Mouse (Mus musculus) forebrain, embryonic 16.5 days (tissue): ENCODE measurements around the gene Fbxw8. TPM values are rescaled to one million over a fixed set of nuclear protein-coding genes. Genes with fewer than 3 reads are reported as not detected.

Experiments
- ATAC-seq: fragments of 200-750 bp; cut with Nextera tagmentation; 2 replicates; pipeline ENCODE4 v1.8.0; 2017; ENCODE audit warnings: mild to moderate bottlenecking, moderate library complexity
- H3K27ac ChIP-seq: fragments of 300-500 bp; sonication (generic); 2 replicates; pipeline ENCODE4 v1.5.1; 2014; ENCODE audit warnings: low read length, control low read depth
- H3K27me3 ChIP-seq: fragments of 300-500 bp; sonication (generic); replicated peaks from 2 replicates; pipeline ENCODE4 v1.6.1; 2014; ENCODE audit warnings: low read length; ENCODE audit not compliant: control insufficient read depth, insufficient read depth
- H3K36me3 ChIP-seq: fragments of 300-500 bp; sonication (generic); 2 replicates; pipeline ENCODE4 v1.6.1; 2014; ENCODE audit not compliant: control insufficient read depth, insufficient read depth
- H3K4me1 ChIP-seq: fragments of 300-500 bp; sonication (generic); replicated peaks from 2 replicates; pipeline ENCODE4 v1.6.1; 2014; ENCODE audit warnings: low read length; ENCODE audit not compliant: control insufficient read depth, insufficient read depth
- H3K4me2 ChIP-seq: fragments of 300-500 bp; sonication (generic); 2 replicates; pipeline ENCODE4 v1.6.1; 2014; ENCODE audit warnings: mild to moderate bottlenecking, low read length, control low read depth
- H3K4me3 ChIP-seq: fragments of 300-500 bp; sonication (generic); replicated peaks from 2 replicates; pipeline ENCODE4 v1.5.1; 2014; ENCODE audit warnings: mild to moderate bottlenecking, low read length, control low read depth
- H3K9ac ChIP-seq: fragments of 300-500 bp; sonication (generic); replicated peaks from 2 replicates; pipeline ENCODE4 v1.6.1; 2014; ENCODE audit warnings: low read depth, low read length, control low read depth
- H3K9me3 ChIP-seq: fragments of 300-500 bp; sonication (generic); 2 replicates; pipeline ENCODE4 v1.6.1; 2016; ENCODE audit warnings: low read length; ENCODE audit not compliant: control insufficient read depth
- WGBS: fragments of 180-500 bp; shearing (Covaris S2); extraction: QIAGEN DNeasy Blood & Tissue Kit; methylation state at CpG from one replicate; pipeline ENCODE4 v1.1.7; 2014; 5-methylcytosine and 5-hydroxymethylcytosine counted together
- polyA plus RNA-seq: library from polyadenylated mRNA; unstranded; fragments of >200 nt; fragmentation: Nextera tagmentation; extraction: Ambion mirVana; gene quantifications from 2 replicates; pipeline ENCODE4 v1.2.1, GENCODE M21; 2015

Fbxw8 gene
- polyA plus RNA-seq, 1 experiment from 2014 or later: 21.5 TPM

- Histone ChIP-seq H3K9ac (no peak overlapping the region), H3K4me2 (no peak overlapping the region), H3K36me3 (peaks cover 2% of the 10 kb centered on the region; the same call in 1 of the 2 replicates), H3K27me3 (no peaks in the 10 kb centered on the region), H3K9me3 (no peaks in the 10 kb centered on the region), H3K4me3 (no peak overlapping the region), H3K27ac (no peak overlapping the region), H3K4me1 (peaks cover 13% of the 10 kb centered on the region)
- WGBS: 36% methylated on average over 10 of the region's 10 CpGs
- ATAC-seq: no peak
Measured at GRCm38 (mm10) chr5:118123096-118123495, 32.2 kb downstream of the Fbxw8 start.

DNA sequence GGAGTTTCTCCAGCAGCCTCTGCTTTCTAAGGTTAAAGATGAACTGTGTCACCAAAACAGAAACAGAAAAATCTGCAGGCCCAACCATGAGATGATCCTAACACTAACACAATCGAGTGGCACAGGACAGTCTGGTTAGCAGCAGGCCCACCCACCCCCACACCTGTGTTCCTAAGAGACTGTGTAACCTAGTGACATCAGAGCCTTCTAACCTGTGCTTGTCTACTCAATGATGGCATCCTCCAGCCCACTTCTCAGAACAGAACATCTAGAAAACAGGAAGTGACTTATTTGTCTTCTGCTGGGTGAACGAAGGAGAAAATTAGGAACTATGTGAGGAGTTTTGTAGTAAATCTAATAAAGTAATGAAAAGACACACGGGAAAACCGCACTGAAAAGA lies 33.3 kb downstream of the Fbxw8 start:
- 94% methylated on average over 4 of the region's 4 CpGs for WGBS
- H3K4me1 ChIP-seq: peaks cover 10% of the 10 kb centered on the region
- no peaks in the 10 kb centered on the region for H3K27me3 ChIP-seq
- no peak overlapping the region for H3K9ac ChIP-seq
- no peak overlapping the region for H3K4me3 ChIP-seq
- no peak for ATAC-seq
- no peaks in the 10 kb centered on the region for H3K36me3 ChIP-seq
- no peak overlapping the region for H3K4me2 ChIP-seq
- no peak overlapping the region for H3K27ac ChIP-seq
- H3K9me3 ChIP-seq: no peaks in the 10 kb centered on the region

DNA sequence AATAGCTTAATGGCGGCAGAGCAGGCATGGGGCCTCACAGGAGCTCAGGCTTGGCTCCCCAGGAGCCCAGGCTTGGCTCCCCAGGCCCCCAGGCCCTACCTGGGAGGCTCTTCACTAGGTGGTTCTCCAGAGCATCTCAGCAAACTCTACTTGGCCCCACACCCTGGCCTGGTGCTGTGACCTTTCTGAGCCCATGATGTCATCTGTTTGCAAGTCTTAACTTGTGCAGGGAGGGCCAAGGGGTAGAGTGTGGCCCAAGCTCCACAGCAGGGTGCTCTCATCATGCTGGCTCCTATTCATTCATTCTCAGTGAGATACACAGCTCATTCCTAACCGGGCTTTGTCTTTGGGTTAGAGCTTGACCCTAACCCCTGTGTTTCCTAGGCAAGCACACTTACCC lies 34.6 kb downstream of the Fbxw8 start:
- 12% methylated on average over 2 of the region's 2 CpGs for WGBS
- H3K27ac ChIP-seq: no peak overlapping the region

DNA sequence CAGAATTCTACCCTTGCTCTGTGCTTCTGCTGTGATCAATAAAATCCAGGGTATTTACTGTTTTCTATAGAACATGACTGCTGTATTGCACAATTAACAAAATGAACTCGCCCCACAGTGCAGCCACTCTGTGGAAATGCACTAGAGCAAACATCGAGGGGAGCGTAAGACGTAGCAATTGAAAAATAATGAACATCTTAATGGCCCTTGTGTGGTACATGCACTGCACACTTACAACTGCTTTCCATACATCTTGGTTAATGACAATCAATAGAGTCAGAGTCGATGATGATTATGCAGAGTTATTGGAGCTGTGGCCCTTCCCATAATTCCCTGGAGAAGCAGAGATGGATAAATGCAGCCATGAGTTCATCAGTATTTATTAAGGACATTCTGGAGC lies 36.3 kb downstream of the Fbxw8 start:
- H3K27ac ChIP-seq: no peak overlapping the region
- no peak for ATAC-seq
- no peaks in the 10 kb centered on the region for H3K27me3 ChIP-seq
- H3K36me3 ChIP-seq: no peaks in the 10 kb centered on the region
- H3K9ac ChIP-seq: no peak overlapping the region
- H3K4me1 ChIP-seq: peaks cover 21% of the 10 kb centered on the region
- 74% methylated on average over 5 of the region's 5 CpGs for WGBS
- no peak overlapping the region for H3K4me2 ChIP-seq
- no peak overlapping the region for H3K4me3 ChIP-seq
- H3K9me3 ChIP-seq: no peaks in the 10 kb centered on the region

More for the DNA sequence above, 34.6 kb downstream of the Fbxw8 start:
- H3K27me3 ChIP-seq: no peaks in the 10 kb centered on the region
- ATAC-seq: no peak
- peaks cover 17% of the 10 kb centered on the region for H3K4me1 ChIP-seq
- H3K9ac ChIP-seq: no peak overlapping the region
- no peak overlapping the region for H3K4me3 ChIP-seq
- H3K36me3 ChIP-seq: no peaks in the 10 kb centered on the region
- H3K9me3 ChIP-seq: no peaks in the 10 kb centered on the region
- H3K4me2 ChIP-seq: no peak overlapping the region

- Histone ChIP-seq H3K36me3 (no peaks in the 10 kb centered on the region), H3K9ac (no peak overlapping the region), H3K4me1 (peaks cover 18% of the 10 kb centered on the region), H3K9me3 (no peaks in the 10 kb centered on the region), H3K27ac (no peak overlapping the region), H3K4me2 (no peak overlapping the region), H3K27me3 (no peaks in the 10 kb centered on the region), H3K4me3 (no peak overlapping the region)
- 86% methylated on average over 3 of the region's 3 CpGs for WGBS
- ATAC-seq: no peak
Measured at GRCm38 (mm10) chr5:118118351-118118750, 36.9 kb downstream of the Fbxw8 start.

GRCm38 (mm10) chr5:118113617-118114016 lies 41.6 kb downstream of the Fbxw8 start:
- H3K27me3 ChIP-seq: no peaks in the 10 kb centered on the region
- H3K36me3 ChIP-seq: peaks cover 3% of the 10 kb centered on the region
- no peak overlapping the region for H3K27ac ChIP-seq
- 32% methylated on average over 13 of the region's 13 CpGs for WGBS
- ATAC-seq: peak; percentile 37
- H3K4me2 ChIP-seq: no peak overlapping the region
- no peak overlapping the region for H3K9ac ChIP-seq
- H3K9me3 ChIP-seq: no peaks in the 10 kb centered on the region
- peaks cover 28% of the 10 kb centered on the region for H3K4me1 ChIP-seq
- no peak overlapping the region for H3K4me3 ChIP-seq

GRCm38 (mm10) chr5:118113043-118113442 lies 42.2 kb downstream of the Fbxw8 start:
- Histone ChIP-seq H3K27me3 (no peaks in the 10 kb centered on the region), H3K9me3 (no peaks in the 10 kb centered on the region), H3K4me3 (no peak overlapping the region), H3K4me2 (no peak overlapping the region), H3K9ac (no peak overlapping the region), H3K27ac (peak overlapping the region; percentile 35), H3K4me1 (peaks cover 34% of the 10 kb centered on the region), H3K36me3 (peaks cover 3% of the 10 kb centered on the region)
- 67% methylated on average over 7 of the region's 7 CpGs for WGBS
- ATAC-seq: no peak

DNA sequence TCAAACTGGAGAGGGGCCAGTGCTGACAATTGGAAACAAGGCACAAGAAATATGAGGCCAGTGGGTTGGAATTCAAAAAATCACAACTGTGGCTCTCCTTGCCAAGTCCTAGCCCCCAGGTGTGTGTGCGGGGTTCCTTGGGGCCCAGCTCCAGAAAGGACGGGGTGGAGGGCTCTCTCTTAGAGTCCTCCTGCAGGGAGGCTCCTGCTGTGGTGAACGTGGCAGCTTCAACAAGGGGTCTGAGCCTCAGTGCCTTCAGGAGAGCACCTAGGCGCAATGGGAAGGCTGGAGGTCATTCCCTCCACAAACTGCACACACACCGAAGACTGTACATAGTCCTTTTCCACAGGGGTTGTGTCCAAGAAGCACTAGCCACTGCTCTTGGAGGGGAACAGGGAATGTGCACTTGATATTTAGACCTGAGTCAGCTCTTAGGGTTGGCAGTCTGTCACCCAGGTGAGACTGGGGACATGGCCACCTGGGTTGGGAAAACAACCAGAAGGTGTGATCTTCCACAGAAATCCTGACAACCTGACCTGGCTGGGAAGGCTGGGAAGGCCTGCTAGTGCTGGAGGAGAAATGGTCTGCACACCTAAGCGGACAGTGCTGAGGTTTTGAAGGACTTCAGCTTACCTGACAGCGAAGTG lies 46.3 kb downstream of the Fbxw8 start:
- Histone ChIP-seq H3K9me3 (no peaks in the 10 kb centered on the region), H3K4me2 (peak overlapping the region; percentile 25), H3K27ac (peak overlapping the region; percentile 69), H3K9ac (peak overlapping the region; percentile 12; the same call in 1 of the 2 replicates), H3K36me3 (peaks cover 3% of the 10 kb centered on the region), H3K27me3 (no peaks in the 10 kb centered on the region), H3K4me3 (no peak overlapping the region), H3K4me1 (peaks cover 43% of the 10 kb centered on the region)
- peak; percentile 21; the same call in 1 of the 2 replicates for ATAC-seq
- 71% methylated on average over 7 of the region's 7 CpGs for WGBS

- no peaks in the 10 kb centered on the region for H3K27me3 ChIP-seq
- WGBS: 46% methylated on average over 17 of the region's 17 CpGs
- peaks cover 3% of the 10 kb centered on the region for H3K36me3 ChIP-seq
Measured at GRCm38 (mm10) chr5:118108124-118108793, 47.0 kb downstream of the Fbxw8 start.

More at GRCm38 (mm10) chr5:118108124-118108793, 47.0 kb downstream of the Fbxw8 start:
- Histone ChIP-seq H3K4me2 (peak overlapping the region; percentile 25), H3K4me1 (peaks cover 41% of the 10 kb centered on the region), H3K9ac (peak overlapping the region; percentile 12; the same call in 1 of the 2 replicates), H3K4me3 (no peak overlapping the region), H3K9me3 (no peaks in the 10 kb centered on the region), H3K27ac (peak overlapping the region; percentile 69)
- peak; percentile 89 for ATAC-seq
